Mouse (Mus musculus) neural tube, embryonic 12.5 days (tissue): Measurements from ENCODE around the gene B4galt1. TPM values are rescaled to one million over a fixed set of nuclear protein-coding genes. Genes with fewer than 3 reads are reported as not detected.

Experiments
- ATAC-seq: fragments of 200-750 bp; cut with Nextera tagmentation; 2 replicates; pipeline ENCODE4 v1.8.0; 2017; ENCODE audit warnings: low read depth, mild to moderate bottlenecking, moderate TSS enrichment, moderate library complexity; ENCODE audit not compliant: low FRiP score
- H3K27ac ChIP-seq: fragments of 300-500 bp; sonication (generic); 2 replicates; pipeline ENCODE4 v1.5.1; 2016
- H3K27me3 ChIP-seq: fragments of 300-500 bp; sonication (generic); replicated peaks from 2 replicates; pipeline ENCODE4 v1.6.1; 2016; ENCODE audit warnings: mild to moderate bottlenecking
- H3K36me3 ChIP-seq: fragments of 300-500 bp; sonication (generic); 2 replicates; pipeline ENCODE4 v1.6.1; 2016; ENCODE audit warnings: mild to moderate bottlenecking
- H3K4me1 ChIP-seq: fragments of 300-500 bp; sonication (generic); 2 replicates; pipeline ENCODE4 v1.6.1; 2016
- H3K4me2 ChIP-seq: fragments of 300-500 bp; sonication (generic); replicated peaks from 2 replicates; pipeline ENCODE4 v1.6.1; 2016; ENCODE audit warnings: mild to moderate bottlenecking
- H3K4me3 ChIP-seq: fragments of 300-500 bp; sonication (generic); 2 replicates; pipeline ENCODE4 v1.5.1; 2016
- H3K9ac ChIP-seq: fragments of 300-500 bp; sonication (generic); 2 replicates; pipeline ENCODE4 v1.6.1; 2016; ENCODE audit warnings: mild to moderate bottlenecking
- H3K9me3 ChIP-seq: fragments of 300-500 bp; sonication (generic); 2 replicates; pipeline ENCODE4 v1.6.1; 2016; ENCODE audit warnings: mild to moderate bottlenecking
- WGBS: fragments of 180-500 bp; shearing (Covaris S2); methylation state at CpG from one replicate; pipeline ENCODE4 v1.1.7; 2016; 5-methylcytosine and 5-hydroxymethylcytosine counted together
- polyA plus RNA-seq: library from polyadenylated mRNA; unstranded; fragments of >200 nt; fragmentation: Nextera tagmentation; extraction: Ambion mirVana; gene quantifications from 2 replicates; pipeline ENCODE4 v1.2.1, GENCODE M21; 2016

The B4galt1 gene
- polyA plus RNA-seq, 1 experiment from 2014 or later = 14.1 TPM

- H3K9me3 ChIP-seq = no peaks in the 10 kb centered on the region
- no peak overlapping the region for H3K4me2 ChIP-seq
- 92% methylated on average over 9 of the region's 9 CpGs for WGBS
- no peak overlapping the region for H3K4me3 ChIP-seq
- H3K4me1 ChIP-seq = no peaks in the 10 kb centered on the region
- H3K9ac ChIP-seq = no peak overlapping the region
- no peaks in the 10 kb centered on the region for H3K27me3 ChIP-seq
- no peaks in the 10 kb centered on the region for H3K36me3 ChIP-seq
- H3K27ac ChIP-seq = no peak overlapping the region
- ATAC-seq = no peak
Measured at GRCm38 (mm10) chr4:40833381-40834231, 20.2 kb downstream of the B4galt1 start.

DNA sequence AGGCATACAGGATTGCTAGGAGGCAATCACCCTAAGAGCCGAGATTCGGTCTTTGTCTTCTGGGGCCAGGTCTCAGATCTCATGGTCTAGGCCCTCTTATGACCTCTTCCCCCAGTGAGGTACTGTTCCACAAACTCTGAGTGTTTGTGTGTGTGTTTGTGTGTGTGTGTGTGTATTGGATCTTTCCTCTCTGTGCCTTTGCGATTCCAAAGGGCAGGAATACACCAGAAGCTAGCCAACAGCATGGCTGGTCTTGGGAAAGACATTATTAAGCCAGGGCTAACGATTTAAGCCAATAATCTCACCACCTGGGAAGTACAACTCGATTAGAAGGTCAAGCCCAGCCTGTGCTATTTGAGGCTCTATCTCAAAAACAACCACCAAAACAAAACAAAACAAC lies 23.3 kb downstream of the B4galt1 start:
- Histone ChIP-seq H3K36me3 (no peaks in the 10 kb centered on the region), H3K4me2 (no peak overlapping the region), H3K9ac (no peak overlapping the region), H3K4me1 (no peaks in the 10 kb centered on the region), H3K9me3 (no peaks in the 10 kb centered on the region), H3K27ac (no peak overlapping the region), H3K27me3 (no peaks in the 10 kb centered on the region), H3K4me3 (no peak overlapping the region)
- no peak for ATAC-seq
- 90% methylated on average over 5 of the region's 5 CpGs for WGBS

DNA sequence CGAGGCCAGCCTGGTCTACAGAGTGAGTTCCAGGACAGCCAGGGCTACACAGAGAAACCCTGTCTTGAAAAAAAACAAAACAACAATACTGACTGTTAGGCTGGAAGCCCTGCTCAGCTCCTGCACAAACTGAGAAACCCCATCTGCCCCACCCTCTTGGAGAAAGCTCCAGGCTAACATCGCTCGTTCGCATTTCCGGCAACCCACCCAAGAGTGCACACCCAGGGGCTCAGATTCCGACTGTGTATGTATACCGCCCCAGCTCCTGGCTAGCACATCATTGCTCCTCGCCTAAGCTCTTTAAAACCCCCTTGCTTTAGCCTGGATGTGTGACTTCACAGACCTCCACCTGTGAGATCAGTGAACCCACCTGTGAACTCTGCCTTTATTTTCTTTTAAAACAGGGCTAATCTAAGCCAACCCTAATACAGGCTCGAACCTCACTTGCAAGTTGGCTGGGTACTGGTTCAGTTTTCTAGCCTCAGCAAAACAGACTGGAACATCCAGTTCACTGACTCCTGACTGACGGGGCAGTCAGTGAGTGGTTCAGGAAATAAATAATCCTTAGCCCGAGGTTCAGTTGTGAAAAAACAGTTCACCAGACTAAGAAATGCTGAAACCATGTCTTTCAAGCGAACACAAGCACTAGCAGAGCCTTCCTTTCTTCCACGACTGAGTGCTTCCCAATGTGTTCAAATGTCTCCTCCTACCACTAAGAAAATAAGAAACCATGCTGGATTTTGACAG lies 24.0 kb downstream of the B4galt1 start:
- H3K36me3 ChIP-seq = no peaks in the 10 kb centered on the region
- no peak overlapping the region for H3K27ac ChIP-seq
- H3K4me2 ChIP-seq = no peak overlapping the region
- H3K9ac ChIP-seq = no peak overlapping the region
- ATAC-seq = no peak
- WGBS = 85% methylated on average over 13 of the region's 13 CpGs
- H3K4me1 ChIP-seq = no peaks in the 10 kb centered on the region
- H3K4me3 ChIP-seq = no peak overlapping the region
- H3K27me3 ChIP-seq = no peaks in the 10 kb centered on the region
- no peaks in the 10 kb centered on the region for H3K9me3 ChIP-seq

DNA sequence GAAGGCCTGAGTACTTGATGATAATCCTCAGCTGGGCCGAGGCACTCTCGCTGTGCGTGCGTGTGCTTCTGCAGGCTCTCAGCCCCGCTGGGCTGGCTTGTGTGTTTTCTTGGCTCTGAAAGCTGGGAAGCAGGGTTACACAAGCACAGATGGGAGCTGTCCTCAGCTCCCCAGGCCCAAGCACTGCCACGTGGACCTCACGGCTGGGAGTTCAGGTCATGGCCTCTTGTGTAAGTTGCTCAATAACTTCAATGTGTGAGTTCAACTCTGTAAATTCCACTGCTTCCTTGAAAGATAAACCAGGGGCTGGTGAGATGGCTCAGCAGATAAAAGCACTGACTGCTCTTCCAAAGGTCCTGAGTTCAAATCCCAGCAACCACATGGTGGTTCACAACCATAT lies 24.9 kb downstream of the B4galt1 start:
- no peak for ATAC-seq
- H3K9me3 ChIP-seq = no peaks in the 10 kb centered on the region
- no peak overlapping the region for H3K9ac ChIP-seq
- WGBS = 73% methylated on average over 7 of the region's 7 CpGs
- H3K4me3 ChIP-seq = no peak overlapping the region
- no peak overlapping the region for H3K4me2 ChIP-seq
- no peak overlapping the region for H3K27ac ChIP-seq
- no peaks in the 10 kb centered on the region for H3K4me1 ChIP-seq
- no peaks in the 10 kb centered on the region for H3K27me3 ChIP-seq
- H3K36me3 ChIP-seq = no peaks in the 10 kb centered on the region

GRCm38 (mm10) chr4:40827926-40828325 lies 25.9 kb downstream of the B4galt1 start:
- Histone ChIP-seq H3K4me1 (no peaks in the 10 kb centered on the region), H3K27ac (no peak overlapping the region), H3K9ac (no peak overlapping the region), H3K9me3 (no peaks in the 10 kb centered on the region), H3K4me3 (no peak overlapping the region), H3K36me3 (no peaks in the 10 kb centered on the region), H3K27me3 (no peaks in the 10 kb centered on the region), H3K4me2 (no peak overlapping the region)
- ATAC-seq = no peak
- WGBS = 92% methylated on average over 9 of the region's 9 CpGs

- no peaks in the 10 kb centered on the region for H3K27me3 ChIP-seq
- H3K27ac ChIP-seq = no peak overlapping the region
- no peak for ATAC-seq
- no peaks in the 10 kb centered on the region for H3K9me3 ChIP-seq
- no peak overlapping the region for H3K4me2 ChIP-seq
- H3K36me3 ChIP-seq = no peaks in the 10 kb centered on the region
- no peak overlapping the region for H3K4me3 ChIP-seq
- H3K4me1 ChIP-seq = no peaks in the 10 kb centered on the region
- H3K9ac ChIP-seq = no peak overlapping the region
- WGBS = 94% methylated on average over 2 of the region's 2 CpGs
Measured at GRCm38 (mm10) chr4:40826810-40827209, 27.0 kb downstream of the B4galt1 start.

DNA sequence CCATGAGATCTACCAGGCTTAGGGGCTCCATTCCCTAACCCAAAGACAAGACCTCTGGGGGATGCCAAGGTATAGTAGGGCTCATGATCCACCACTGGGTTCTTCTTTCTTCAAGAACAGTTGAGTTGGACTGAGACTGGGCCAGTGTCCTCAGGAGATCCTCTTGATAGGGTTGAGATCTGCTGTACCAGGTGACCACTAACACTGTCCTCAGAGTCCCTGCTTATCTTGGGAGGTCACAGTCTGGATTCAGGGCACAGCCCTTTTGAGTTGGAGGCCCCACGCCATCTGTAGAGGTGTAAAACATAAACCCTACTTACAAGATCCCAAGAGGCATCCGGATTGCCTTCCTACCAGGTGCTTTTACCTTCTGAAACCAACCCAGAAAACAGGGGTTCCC lies 27.8 kb downstream of the B4galt1 start:
- 93% methylated on average over 2 of the region's 2 CpGs for WGBS
- Histone ChIP-seq H3K9ac (no peak overlapping the region), H3K4me1 (no peaks in the 10 kb centered on the region), H3K36me3 (no peaks in the 10 kb centered on the region), H3K4me2 (no peak overlapping the region), H3K27ac (no peak overlapping the region), H3K9me3 (no peaks in the 10 kb centered on the region), H3K4me3 (no peak overlapping the region), H3K27me3 (no peaks in the 10 kb centered on the region)
- no peak for ATAC-seq

DNA sequence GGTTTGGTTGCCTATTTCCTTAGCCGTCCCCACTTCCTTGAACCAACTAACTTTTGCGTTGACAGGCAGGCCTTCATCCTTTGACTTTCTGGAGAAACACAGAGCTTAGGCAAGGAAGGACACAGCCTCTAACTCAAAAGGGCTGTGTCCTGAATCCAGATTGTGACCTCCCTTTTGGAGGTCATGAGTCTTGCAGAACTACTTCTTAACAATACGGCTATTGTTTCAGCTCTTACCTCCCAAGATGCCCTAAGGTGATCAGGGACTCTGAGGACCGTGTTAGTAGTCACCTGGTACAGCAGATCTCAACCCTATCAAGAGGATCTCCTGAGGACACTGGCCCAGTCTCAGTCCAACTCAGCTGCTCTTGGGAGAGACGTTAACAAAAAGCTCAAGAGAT lies 28.7 kb downstream of the B4galt1 start:
- Histone ChIP-seq H3K4me3 (no peak overlapping the region), H3K27me3 (no peaks in the 10 kb centered on the region), H3K27ac (no peak overlapping the region), H3K9ac (no peak overlapping the region), H3K9me3 (no peaks in the 10 kb centered on the region), H3K4me1 (no peaks in the 10 kb centered on the region), H3K4me2 (no peak overlapping the region), H3K36me3 (no peaks in the 10 kb centered on the region)
- ATAC-seq = no peak
- whole genome bisulfite sequencing = 85% methylated on average over 5 of the region's 5 CpGs

DNA sequence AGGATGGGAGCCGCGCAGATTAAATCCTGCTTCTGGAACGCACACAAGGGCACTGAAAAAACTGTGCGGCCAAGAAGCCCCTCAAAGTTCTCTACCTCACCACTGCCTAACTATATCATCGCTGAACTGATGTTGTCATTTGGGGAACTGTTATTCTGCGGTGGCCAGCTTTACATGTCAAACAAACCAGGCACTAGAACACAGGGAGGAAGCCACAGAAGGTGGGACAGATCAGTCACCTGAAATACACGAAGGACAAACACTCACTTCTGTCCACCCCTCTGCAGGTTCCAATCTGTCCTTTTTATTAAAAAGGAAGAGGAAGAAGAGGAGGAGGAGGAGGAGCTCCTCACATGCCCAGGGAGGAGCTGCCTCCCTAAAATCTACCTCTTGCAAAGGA lies 29.3 kb downstream of the B4galt1 start:
- no peak for ATAC-seq
- no peak overlapping the region for H3K4me2 ChIP-seq
- 94% methylated on average over 7 of the region's 7 CpGs for WGBS

DNA sequence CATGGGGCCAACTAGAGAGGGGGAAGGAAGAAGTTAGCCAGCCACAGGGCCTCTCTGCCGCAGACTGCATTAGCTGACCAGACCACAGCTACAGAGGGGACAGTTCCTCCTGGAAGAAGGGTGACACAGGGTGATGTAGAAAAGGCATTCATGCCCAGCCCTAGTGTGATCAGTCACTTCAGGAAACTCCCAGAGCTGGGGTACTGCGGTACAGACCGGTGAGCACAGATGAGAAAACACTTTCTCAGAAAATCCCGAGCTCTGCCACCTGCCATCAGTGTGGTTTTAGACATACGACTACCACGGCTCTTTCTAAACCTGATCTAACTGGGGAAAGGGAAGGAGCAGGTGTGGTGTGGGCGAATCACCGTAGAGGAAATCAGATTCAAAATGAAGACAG lies 30.1 kb downstream of the B4galt1 start:
- no peaks in the 10 kb centered on the region for H3K9me3 ChIP-seq
- H3K36me3 ChIP-seq = no peaks in the 10 kb centered on the region
- no peak overlapping the region for H3K4me2 ChIP-seq
- H3K4me3 ChIP-seq = no peak overlapping the region
- H3K27me3 ChIP-seq = no peaks in the 10 kb centered on the region
- no peak overlapping the region for H3K9ac ChIP-seq
- no peak for ATAC-seq
- no peaks in the 10 kb centered on the region for H3K4me1 ChIP-seq
- no peak overlapping the region for H3K27ac ChIP-seq
- WGBS = 86% methylated on average over 8 of the region's 8 CpGs

More for the DNA sequence above, 29.3 kb downstream of the B4galt1 start:
- no peaks in the 10 kb centered on the region for H3K36me3 ChIP-seq
- H3K9me3 ChIP-seq = no peaks in the 10 kb centered on the region
- H3K4me1 ChIP-seq = no peaks in the 10 kb centered on the region
- H3K9ac ChIP-seq = no peak overlapping the region
- no peak overlapping the region for H3K4me3 ChIP-seq
- no peak overlapping the region for H3K27ac ChIP-seq
- H3K27me3 ChIP-seq = no peaks in the 10 kb centered on the region

GRCm38 (mm10) chr4:40823151-40823550 lies 30.7 kb downstream of the B4galt1 start:
- H3K9me3 ChIP-seq = no peaks in the 10 kb centered on the region
- H3K4me3 ChIP-seq = no peak overlapping the region
- H3K27me3 ChIP-seq = no peaks in the 10 kb centered on the region
- no peak overlapping the region for H3K4me2 ChIP-seq
- WGBS = 93% methylated on average over 14 of the region's 14 CpGs
- no peak overlapping the region for H3K9ac ChIP-seq
- no peak overlapping the region for H3K27ac ChIP-seq
- H3K4me1 ChIP-seq = no peaks in the 10 kb centered on the region
- H3K36me3 ChIP-seq = no peaks in the 10 kb centered on the region
- ATAC-seq = no peak

DNA sequence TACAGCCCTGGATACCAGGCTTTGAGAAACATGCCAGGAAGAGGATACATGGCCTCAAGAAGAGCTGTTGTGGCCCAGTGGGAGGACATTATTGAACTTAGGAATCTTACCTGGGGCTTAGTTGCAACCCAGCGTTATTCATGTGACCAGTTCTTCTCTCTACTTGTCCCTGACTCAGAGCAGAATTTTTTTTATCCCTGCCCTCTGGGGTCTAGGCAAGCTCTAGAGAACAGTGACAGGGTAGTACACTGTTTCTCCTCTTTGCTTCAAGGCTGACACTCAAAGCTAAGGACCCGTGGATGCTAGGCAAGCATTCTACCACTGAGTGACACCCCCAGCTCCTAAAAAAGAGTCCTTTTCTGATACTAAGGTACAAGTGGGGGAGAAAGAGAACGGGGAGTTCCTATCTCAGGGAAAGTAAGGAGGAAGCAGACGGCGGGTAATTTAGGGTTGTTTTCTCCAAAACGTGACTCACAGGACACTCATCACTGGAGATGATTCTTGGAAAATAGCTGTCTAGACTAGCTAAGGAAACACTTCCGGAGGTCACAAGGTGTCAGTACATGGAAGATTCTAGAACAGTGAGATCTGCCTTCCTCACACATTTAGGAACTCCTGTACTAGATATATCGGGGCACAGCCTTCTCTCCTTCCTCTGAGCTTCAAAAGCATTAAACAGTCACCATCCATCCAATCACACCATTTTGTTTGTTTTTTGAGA lies 32.3 kb downstream of the B4galt1 start:
- WGBS = 90% methylated on average over 8 of the region's 8 CpGs
- no peak overlapping the region for H3K27ac ChIP-seq
- H3K9me3 ChIP-seq = no peaks in the 10 kb centered on the region

More for the DNA sequence above, 32.3 kb downstream of the B4galt1 start:
- H3K36me3 ChIP-seq = peaks cover 8% of the 10 kb centered on the region; the same call in 1 of the 2 replicates
- no peak overlapping the region for H3K9ac ChIP-seq
- no peak for ATAC-seq
- H3K4me1 ChIP-seq = no peaks in the 10 kb centered on the region
- no peak overlapping the region for H3K4me2 ChIP-seq
- no peak overlapping the region for H3K4me3 ChIP-seq
- no peaks in the 10 kb centered on the region for H3K27me3 ChIP-seq
